Mouse (Mus musculus): ENCODE results near the gene Cyfip2.

DNA sequence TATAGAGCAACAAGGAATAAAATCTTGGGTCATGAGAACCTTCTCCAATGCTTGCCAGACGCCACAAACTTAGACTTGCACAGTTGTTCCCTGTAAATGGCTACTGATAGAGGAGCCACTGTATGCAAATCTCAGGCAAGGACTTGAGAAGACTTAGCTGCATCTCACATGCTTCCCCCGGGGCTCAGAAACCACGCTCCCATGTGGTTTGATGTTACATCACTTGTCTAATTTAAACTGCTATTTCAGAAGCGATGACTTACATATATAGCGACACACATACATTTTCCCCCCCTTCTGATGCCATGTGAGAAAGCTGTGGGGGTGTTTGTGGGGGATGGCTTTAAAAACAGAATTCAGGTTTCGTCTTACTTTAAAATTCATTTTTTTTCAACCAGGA lies 1.2 kb upstream of the Cyfip2 start:
- TF ChIP-seq CTCF (IDR thresholded peaks at IDR 0.05; ENCODE audit: low read depth) (no peak), EP300 (IDR thresholded peaks at IDR 0.05; ENCODE audit: low read depth) (no peak)

All from liver, postnatal 0 days (tissue).